Mouse (Mus musculus) embryonic facial prominence, embryonic 14.5 days (tissue): ENCODE data around the gene Actl7b. TPM values are rescaled to one million over a fixed set of nuclear protein-coding genes. Genes with fewer than 3 reads are reported as not detected.

Source experiments
- ATAC-seq: fragments of 200-750 bp; cut with Nextera tagmentation; 2 replicates; pipeline ENCODE4 v1.8.0; 2017; ENCODE audit warnings: low read depth, moderate number of reproducible peaks, moderate TSS enrichment
- DNase-seq: peaks from one replicate; pipeline ENCODE4 v3.0.0-alpha.2; 2015; ENCODE audit warnings: low spot score
- H3K27ac ChIP-seq: fragments of 300-500 bp; sonication (generic); replicated peaks from 2 replicates; pipeline ENCODE4 v1.5.1; 2014; ENCODE audit warnings: low read depth, mild to moderate bottlenecking, low read length, moderate library complexity
- H3K27me3 ChIP-seq: fragments of 300-500 bp; sonication (generic); replicated peaks from 2 replicates; pipeline ENCODE4 v1.6.1; 2014; ENCODE audit warnings: low read length; ENCODE audit not compliant: control insufficient read depth, insufficient read depth
- H3K36me3 ChIP-seq: fragments of 300-500 bp; sonication (generic); 2 replicates; pipeline ENCODE4 v1.6.1; 2014; ENCODE audit warnings: low read length, mixed read lengths; ENCODE audit not compliant: control insufficient read depth, insufficient read depth
- H3K4me1 ChIP-seq: fragments of 300-500 bp; sonication (generic); 2 replicates; pipeline ENCODE4 v1.6.1; 2014; ENCODE audit warnings: antibody characterized with exemption, low read length; ENCODE audit not compliant: control insufficient read depth, insufficient read depth
- H3K4me2 ChIP-seq: fragments of 300-500 bp; sonication (generic); 2 replicates; pipeline ENCODE4 v1.6.1; 2014; ENCODE audit warnings: low read depth, mild to moderate bottlenecking, low read length, moderate library complexity, mixed read lengths
- H3K4me3 ChIP-seq: fragments of 300-500 bp; sonication (generic); 2 replicates; pipeline ENCODE4 v1.5.1; 2014; ENCODE audit warnings: low read depth, mild to moderate bottlenecking, low read length
- H3K9ac ChIP-seq: fragments of 300-500 bp; sonication (generic); 2 replicates; pipeline ENCODE4 v1.6.1; 2014; ENCODE audit warnings: low read depth, mild to moderate bottlenecking, low read length, moderate library complexity, mixed read lengths
- H3K9me3 ChIP-seq: fragments of 300-500 bp; sonication (generic); 2 replicates; pipeline ENCODE4 v1.6.1; 2016; ENCODE audit warnings: low read length; ENCODE audit not compliant: control insufficient read depth
- WGBS: fragments of 180-500 bp; shearing (Covaris S2); extraction: QIAGEN DNeasy Blood & Tissue Kit; methylation state at CpG from one replicate; pipeline ENCODE4 v1.1.7; 2014; 5-methylcytosine and 5-hydroxymethylcytosine counted together
- polyA plus RNA-seq: library from polyadenylated mRNA; unstranded; fragments of >200 nt; fragmentation: Nextera tagmentation; extraction: Ambion mirVana; gene quantifications from 2 replicates; pipeline ENCODE4 v1.2.1, GENCODE M21; 2014

Actl7b gene
- polyA plus RNA-seq, 1 experiment from 2014 or later = not detected

- ATAC-seq (no peak), DNase-seq (no peak)
- Histone ChIP-seq H3K4me2 (no peak overlapping the region), H3K36me3 (no peaks in the 10 kb centered on the region), H3K9ac (no peak overlapping the region), H3K4me1 (peaks cover 6% of the 10 kb centered on the region; the same call in 1 of the 2 replicates), H3K27ac (no peak overlapping the region), H3K9me3 (no peaks in the 10 kb centered on the region), H3K4me3 (no peak overlapping the region), H3K27me3 (no peaks in the 10 kb centered on the region)
- 61% methylated on average over 9 of the region's 9 CpGs for WGBS
These were observed 21.8 kb downstream of the Actl7b start for GRCm38 (mm10) chr4:56719456-56719855.

- Histone ChIP-seq H3K9ac (no peak overlapping the region), H3K36me3 (no peaks in the 10 kb centered on the region), H3K27me3 (no peaks in the 10 kb centered on the region), H3K4me2 (no peak overlapping the region), H3K4me3 (no peak overlapping the region), H3K9me3 (no peaks in the 10 kb centered on the region), H3K4me1 (peaks cover 6% of the 10 kb centered on the region; the same call in 1 of the 2 replicates), H3K27ac (no peak overlapping the region)
- 48% methylated on average over 12 of the region's 12 CpGs for WGBS
- ATAC-seq (no peak), DNase-seq (no peak)
These were observed 22.4 kb downstream of the Actl7b start for GRCm38 (mm10) chr4:56718573-56719442.

- peaks cover 6% of the 10 kb centered on the region; the same call in 1 of the 2 replicates for H3K4me1 ChIP-seq
- no peaks in the 10 kb centered on the region for H3K36me3 ChIP-seq
- H3K4me3 ChIP-seq = no peak overlapping the region
- no peak overlapping the region for H3K4me2 ChIP-seq
- H3K9me3 ChIP-seq = no peaks in the 10 kb centered on the region
- ATAC-seq (no peak), DNase-seq (no peak)
- WGBS = 85% methylated on average over 3 of the region's 3 CpGs
- no peak overlapping the region for H3K9ac ChIP-seq
- H3K27ac ChIP-seq = no peak overlapping the region
- H3K27me3 ChIP-seq = no peaks in the 10 kb centered on the region
These were observed 23.3 kb downstream of the Actl7b start for GRCm38 (mm10) chr4:56717932-56718331.

GRCm38 (mm10) chr4:56716801-56717200 lies 24.4 kb downstream of the Actl7b start:
- no peak overlapping the region for H3K4me2 ChIP-seq
- ATAC-seq = no peak
- DNase-seq = no peak
- H3K36me3 ChIP-seq = no peaks in the 10 kb centered on the region
- no peak overlapping the region for H3K4me3 ChIP-seq
- peaks cover 6% of the 10 kb centered on the region; the same call in 1 of the 2 replicates for H3K4me1 ChIP-seq
- H3K9me3 ChIP-seq = no peaks in the 10 kb centered on the region
- no peaks in the 10 kb centered on the region for H3K27me3 ChIP-seq
- 60% methylated on average over 5 of the region's 5 CpGs for WGBS
- no peak overlapping the region for H3K9ac ChIP-seq
- H3K27ac ChIP-seq = no peak overlapping the region

GRCm38 (mm10) chr4:56713155-56713554 lies 28.1 kb downstream of the Actl7b start:
- H3K4me2 ChIP-seq = no peak overlapping the region
- H3K4me3 ChIP-seq = no peak overlapping the region
- DNase-seq (no peak), ATAC-seq (no peak)
- no peaks in the 10 kb centered on the region; the same call in 1 of the 2 replicates for H3K4me1 ChIP-seq
- WGBS = 88% methylated on average over 3 of the region's 3 CpGs
- H3K9me3 ChIP-seq = no peaks in the 10 kb centered on the region
- no peak overlapping the region for H3K9ac ChIP-seq
- no peak overlapping the region for H3K27ac ChIP-seq
- H3K27me3 ChIP-seq = no peaks in the 10 kb centered on the region
- no peaks in the 10 kb centered on the region for H3K36me3 ChIP-seq

- peak overlapping the region; percentile 7; the same call in 1 of the 2 replicates for H3K4me3 ChIP-seq
- peaks cover 12% of the 10 kb centered on the region for H3K4me1 ChIP-seq
- WGBS = 10% methylated on average over 10 of the region's 10 CpGs
- no peak overlapping the region for H3K27ac ChIP-seq
- H3K9ac ChIP-seq = no peak overlapping the region
- peak overlapping the region; percentile 10; the same call in 1 of the 2 replicates for H3K4me2 ChIP-seq
- no peaks in the 10 kb centered on the region for H3K9me3 ChIP-seq
- no peaks in the 10 kb centered on the region for H3K27me3 ChIP-seq
- DNase-seq (no peak), ATAC-seq (no peak)
- no peaks in the 10 kb centered on the region for H3K36me3 ChIP-seq
These were observed 39.0 kb downstream of the Actl7b start for GRCm38 (mm10) chr4:56702234-56702633.

GRCm38 (mm10) chr4:56698671-56699070 lies 42.6 kb downstream of the Actl7b start:
- 38% methylated on average over 5 of the region's 5 CpGs for WGBS
- H3K4me3 ChIP-seq = no peak overlapping the region
- peaks cover 9% of the 10 kb centered on the region for H3K4me1 ChIP-seq
- DNase-seq (no peak), ATAC-seq (no peak)
- no peak overlapping the region for H3K4me2 ChIP-seq
- H3K27ac ChIP-seq = no peak overlapping the region
- no peaks in the 10 kb centered on the region for H3K36me3 ChIP-seq
- no peaks in the 10 kb centered on the region for H3K9me3 ChIP-seq
- no peak overlapping the region for H3K9ac ChIP-seq
- no peaks in the 10 kb centered on the region for H3K27me3 ChIP-seq

GRCm38 (mm10) chr4:56696401-56696800 lies 44.8 kb downstream of the Actl7b start:
- no peak overlapping the region for H3K9ac ChIP-seq
- no peak overlapping the region for H3K4me2 ChIP-seq
- DNase-seq (no peak), ATAC-seq (no peak)
- H3K4me3 ChIP-seq = no peak overlapping the region
- H3K27me3 ChIP-seq = no peaks in the 10 kb centered on the region
- H3K4me1 ChIP-seq = no peaks in the 10 kb centered on the region
- H3K9me3 ChIP-seq = no peaks in the 10 kb centered on the region
- 82% methylated on average over 7 of the region's 7 CpGs for WGBS
- H3K36me3 ChIP-seq = no peaks in the 10 kb centered on the region
- no peak overlapping the region for H3K27ac ChIP-seq
